Mouse (Mus musculus): ENCODE data around the gene Fscn1. TPM values are rescaled to one million over a fixed set of nuclear protein-coding genes. Genes with fewer than 3 reads are reported as not detected.

Fscn1 gene
- total RNA-seq (2021) = 100 to 1,000 TPM; 442 to 448 TPM

DNA sequence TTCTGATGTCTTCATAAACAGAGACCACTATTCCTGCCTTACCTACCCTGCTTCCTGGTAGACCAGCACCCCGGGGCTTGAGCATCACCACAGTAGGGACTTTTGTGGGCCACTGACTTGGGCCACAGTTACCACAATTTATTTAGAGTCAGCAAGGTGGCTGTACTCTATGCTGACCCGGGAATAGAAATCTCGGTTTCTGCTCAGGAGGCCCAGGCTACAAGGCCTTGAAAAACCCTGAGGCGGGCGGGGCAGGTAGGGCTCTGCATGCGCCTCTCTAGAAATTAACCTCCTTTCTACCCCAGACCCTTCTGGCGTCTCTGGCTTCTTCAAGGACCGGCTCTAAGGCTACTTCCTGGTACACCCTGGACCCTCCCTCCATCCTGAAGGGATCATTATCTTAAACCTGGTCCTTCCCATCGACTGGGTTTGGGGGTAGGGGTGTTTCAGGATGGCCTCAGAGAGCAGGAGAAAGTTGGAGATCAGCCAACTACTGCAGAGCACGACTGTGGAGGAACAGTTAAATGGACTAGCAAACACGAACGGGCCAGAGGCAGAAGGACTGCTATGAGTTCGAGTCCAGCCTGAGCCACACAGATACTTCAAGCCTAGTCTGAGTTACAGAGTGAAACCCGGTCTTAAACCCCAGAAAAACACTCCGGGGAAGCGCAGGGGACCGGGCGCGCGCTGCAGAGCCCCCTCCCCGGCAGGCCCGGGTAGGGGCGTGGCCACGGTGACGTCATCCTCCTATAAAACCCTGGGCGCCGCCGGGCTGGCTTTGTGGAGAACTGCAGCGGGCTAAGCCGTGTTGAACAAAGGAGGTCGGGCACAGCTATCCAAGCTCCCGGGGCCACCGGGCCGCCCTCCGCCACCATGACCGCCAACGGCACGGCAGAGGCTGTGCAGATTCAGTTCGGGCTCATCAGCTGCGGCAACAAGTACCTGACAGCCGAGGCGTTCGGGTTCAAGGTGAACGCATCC is at the start of gene Fscn1:
Gene Fscn1 (plus strand): TSS at position 768 of the 981 bp plus-strand sequence.
- peak; percentile 93 to 94 for DNase-seq (ENCODE audit: extremely low spot score in 1 of 2, low spot score in 2 of 2)
- intact Hi-C loops (cut with DNase I) = loop anchor here (5.0 kb wide), 1 partner anchor 53 kb away; the partner anchor contains the start of gene Actb

DNA sequence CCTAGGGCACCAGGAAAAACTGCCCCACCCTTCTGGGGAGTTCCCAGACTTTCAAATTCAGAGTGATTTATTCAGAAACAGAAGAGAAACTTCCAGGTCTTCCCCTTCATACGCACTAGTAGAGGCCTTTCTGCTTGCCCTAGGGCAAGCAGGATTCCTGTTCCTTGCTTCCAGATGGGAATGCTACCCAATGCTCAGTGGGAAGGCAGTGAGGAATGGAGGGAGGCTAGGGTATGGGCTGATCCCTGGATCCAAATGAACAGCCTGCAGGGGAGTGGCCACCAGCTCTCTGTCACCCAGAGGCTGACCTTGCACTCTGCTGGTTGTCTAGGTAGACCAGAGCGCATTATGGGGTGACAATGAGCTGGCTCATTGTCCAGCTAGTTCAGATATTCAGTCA is 48.5 kb upstream of the Fscn1 start:
- peak in 1 of 2 experiments; percentile 13 for DNase-seq (ENCODE audit: extremely low spot score in 1 of 2, low spot score in 2 of 2)
- intact Hi-C loops (cut with DNase I) = no loop called here

DNA sequence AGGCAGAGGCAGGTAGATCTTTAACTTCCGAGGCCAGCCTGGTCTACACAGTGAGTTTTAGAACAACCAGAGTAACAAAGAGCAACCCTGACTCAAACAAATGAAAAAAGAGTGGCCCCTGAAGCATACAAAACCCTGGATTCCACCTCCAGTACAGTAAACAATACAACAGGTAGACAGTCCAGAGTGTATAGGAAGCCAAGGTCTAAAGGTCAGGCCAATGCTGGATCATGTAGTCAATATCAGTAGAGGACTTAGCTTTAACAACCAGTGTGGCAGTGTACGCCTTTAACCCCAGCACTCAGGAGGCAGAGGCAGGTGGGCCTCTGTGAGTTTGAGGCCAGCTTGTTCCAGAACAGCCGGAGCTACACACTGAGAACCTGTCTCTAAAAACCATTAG is 47.8 kb upstream of the Fscn1 start:
- no peak for DNase-seq (ENCODE audit: extremely low spot score in 1 of 2, low spot score in 2 of 2)
- intact Hi-C loops (cut with DNase I) = no loop called here

DNA sequence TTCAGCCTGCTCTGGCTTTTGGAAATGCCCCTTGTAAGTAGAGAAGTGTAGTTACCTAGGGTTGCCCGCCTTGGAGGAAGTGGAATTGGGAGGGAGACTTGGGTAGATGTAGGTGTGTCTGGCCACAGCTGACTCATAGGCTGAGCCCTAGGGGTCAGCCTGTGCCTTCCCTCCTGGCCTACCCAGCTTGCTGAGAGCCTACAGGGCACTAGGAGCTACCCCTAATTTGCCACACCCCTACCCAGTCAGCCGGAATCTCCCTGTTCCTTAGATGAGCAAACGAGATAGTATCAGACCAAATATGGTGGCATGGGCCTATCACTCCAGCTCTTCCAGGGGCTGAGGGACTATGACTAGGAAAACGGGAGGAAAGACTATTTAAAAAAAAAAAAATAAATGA is 47.4 kb upstream of the Fscn1 start:
- intact Hi-C loops (cut with DNase I) = no loop called here

DNA sequence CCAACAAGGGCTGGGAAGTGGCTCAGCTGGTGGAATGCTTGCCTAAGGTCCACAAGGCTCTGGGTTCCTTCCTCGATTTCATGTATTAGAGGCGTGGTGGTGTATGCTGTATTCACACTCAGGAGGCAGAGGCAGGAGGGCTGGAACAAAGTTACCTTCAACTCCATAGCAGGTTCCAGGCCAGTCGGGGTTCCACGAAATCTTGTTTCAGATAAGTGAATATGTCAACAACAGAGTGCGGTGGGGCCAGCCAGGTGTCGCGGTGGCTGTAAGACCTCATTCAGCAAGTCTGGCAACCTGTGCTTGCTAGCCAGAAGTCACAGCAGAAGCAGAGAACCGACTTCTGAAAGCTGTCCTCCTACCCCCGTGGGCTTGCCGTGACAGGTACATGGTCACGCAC is 44.9 kb upstream of the Fscn1 start:
- no peak for DNase-seq (ENCODE audit: extremely low spot score in 1 of 2, low spot score in 2 of 2)
- intact Hi-C loops (cut with DNase I) = no loop called here

More for the DNA sequence above, 47.4 kb upstream of the Fscn1 start:
- DNase-seq (ENCODE audit: extremely low spot score in 1 of 2, low spot score in 2 of 2) = peak in 1 of 2 experiments; percentile 11

DNA sequence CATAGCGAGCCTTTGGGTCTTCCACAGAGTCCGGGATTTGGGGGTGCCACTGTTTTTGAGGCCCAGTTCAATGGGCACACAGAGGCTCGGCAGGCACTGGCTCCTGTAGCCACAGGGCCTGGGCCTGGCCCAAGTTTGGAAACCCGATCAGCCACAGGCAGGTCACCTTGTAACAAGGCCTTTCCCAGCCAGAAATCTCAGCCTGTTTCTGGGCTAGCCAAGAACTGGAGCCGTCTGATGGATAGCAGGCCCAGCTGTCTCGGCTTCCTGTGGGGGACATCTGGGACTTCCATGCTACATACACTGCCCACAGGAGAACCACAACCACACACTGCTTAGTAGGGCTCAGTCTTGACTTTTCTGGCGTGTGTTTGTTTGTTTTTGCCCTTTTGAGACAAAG is 43.5 kb upstream of the Fscn1 start:
- intact Hi-C loops (cut with DNase I) = no loop called here

DNA sequence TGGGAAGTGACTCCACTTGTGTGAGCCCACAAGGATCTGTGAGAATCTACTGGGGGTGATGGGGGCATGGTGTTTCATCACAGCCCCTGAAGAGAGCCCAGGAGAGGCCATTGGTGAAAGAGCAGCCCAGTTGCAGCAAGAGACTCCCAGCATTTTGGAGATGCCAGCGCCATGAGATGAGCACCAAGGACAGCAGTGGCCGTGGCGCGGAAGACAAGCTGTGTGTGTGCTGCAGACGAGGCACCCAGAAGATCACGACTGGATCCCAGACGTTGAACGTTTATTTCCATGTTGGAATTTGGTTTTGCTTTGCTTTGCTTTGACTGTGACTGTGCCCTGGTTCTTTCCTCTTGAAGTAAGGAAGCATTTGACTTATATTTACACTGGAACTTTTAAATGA is 42.7 kb upstream of the Fscn1 start:
- intact Hi-C loops (cut with DNase I) = no loop called here
- DNase-seq (ENCODE audit: extremely low spot score in 1 of 2, low spot score in 2 of 2) = no peak

More for the DNA sequence above, 43.5 kb upstream of the Fscn1 start:
- DNase-seq (ENCODE audit: extremely low spot score in 1 of 2, low spot score in 2 of 2) = no peak

DNA sequence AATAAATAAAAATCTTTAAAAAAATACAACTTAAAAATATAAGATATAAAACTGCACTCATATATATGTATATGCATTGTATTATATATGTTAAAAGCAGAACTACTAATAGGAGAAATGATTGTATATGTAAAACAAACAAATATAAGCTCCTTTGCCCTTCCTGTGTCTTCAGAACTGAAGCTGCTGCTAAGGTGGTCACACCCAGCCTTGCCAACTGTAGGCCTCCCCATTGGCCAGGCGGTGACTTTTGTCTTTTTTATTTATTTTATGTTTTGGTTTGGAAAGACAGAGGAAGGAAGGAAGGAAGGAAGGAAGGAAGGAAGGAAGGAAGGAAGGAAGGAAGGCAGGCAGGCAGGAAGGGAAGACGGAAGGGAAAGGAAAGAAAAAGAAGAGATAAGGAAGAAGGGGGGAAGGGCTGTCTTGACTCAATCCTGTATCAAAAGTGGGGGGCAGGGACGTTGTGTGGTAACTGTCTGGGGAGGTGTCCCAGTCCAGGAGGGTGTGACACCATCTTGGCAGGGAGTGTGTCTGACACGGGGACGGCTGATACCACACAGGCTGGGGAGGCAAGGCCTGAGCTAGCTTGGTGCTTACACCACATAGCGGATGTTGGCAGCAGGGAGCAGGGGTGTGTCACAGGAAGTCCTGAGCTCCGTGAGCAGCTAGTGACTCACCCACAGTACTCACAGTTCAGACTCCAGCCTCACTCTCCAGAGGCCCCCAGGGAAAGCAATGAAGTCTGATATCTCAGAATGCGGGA is 39.7 kb upstream of the Fscn1 start:
- DNase-seq (ENCODE audit: extremely low spot score in 1 of 2, low spot score in 2 of 2) = peak in 1 of 2 experiments; percentile 82
- intact Hi-C loops (cut with DNase I) = no loop called here

DNA sequence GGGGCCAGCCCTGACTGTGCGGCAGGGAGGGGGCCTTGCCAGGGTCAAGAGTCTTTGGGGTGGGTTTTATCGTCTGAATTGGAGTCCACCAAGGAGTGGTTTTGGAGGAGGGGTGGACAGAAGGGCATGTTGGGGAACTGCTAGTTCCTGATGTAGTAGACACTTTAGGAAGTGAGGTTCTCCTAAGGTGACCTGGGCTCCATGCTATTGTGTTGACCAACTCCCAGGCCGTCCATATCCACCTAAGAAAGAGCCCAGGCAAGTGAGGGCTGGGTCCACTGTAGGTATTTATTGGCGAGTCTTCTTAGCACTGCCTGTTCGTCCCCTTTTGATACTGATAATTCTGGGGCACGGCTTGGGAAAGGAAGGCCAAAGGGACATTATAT is 39.1 kb upstream of the Fscn1 start:
- intact Hi-C loops (cut with DNase I) = no loop called here
- DNase-seq (ENCODE audit: extremely low spot score in 1 of 2, low spot score in 2 of 2) = no peak

DNA sequence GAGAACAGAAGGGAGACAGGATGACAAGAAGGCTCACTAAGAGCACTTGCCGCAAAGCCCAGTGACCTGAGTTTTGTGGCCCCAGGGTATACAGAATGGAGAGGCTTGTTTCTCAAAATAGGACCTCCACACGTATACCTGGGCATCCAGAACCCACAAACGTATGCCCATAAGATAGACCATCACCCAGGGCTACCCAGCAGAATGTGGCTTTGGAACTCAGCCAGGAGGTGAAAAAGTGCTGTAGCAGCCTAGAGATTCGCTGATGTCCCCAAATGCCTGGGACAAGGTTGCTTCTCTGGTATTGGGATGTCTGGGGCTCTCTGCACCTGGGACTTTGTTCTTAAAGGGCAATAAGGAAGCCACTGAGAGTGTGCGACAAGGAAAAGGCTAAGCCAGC is 37.9 kb upstream of the Fscn1 start:
- no peak for DNase-seq (ENCODE audit: extremely low spot score in 1 of 2, low spot score in 2 of 2)
- intact Hi-C loops (cut with DNase I) = no loop called here

DNA sequence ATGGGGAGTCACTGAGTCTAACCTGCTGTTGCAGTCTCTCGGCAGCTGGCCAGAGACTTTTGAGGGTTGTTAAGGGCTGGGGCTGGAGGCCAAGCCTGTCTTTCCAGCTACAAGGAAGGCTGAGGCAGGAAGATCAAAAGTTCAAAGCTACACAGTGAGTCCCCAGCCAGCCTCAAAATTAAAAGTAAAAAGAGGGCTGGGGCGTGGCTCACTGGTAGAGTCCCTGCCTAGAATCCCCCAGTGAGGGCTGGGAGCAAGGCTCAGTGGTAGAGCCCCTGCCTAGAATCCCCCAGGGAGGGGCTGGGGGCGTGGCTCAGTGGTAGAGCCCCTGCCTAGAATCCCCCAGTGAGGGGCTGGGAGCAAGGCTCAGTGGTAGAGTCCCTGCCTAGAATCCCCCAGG is 36.4 kb upstream of the Fscn1 start:
- intact Hi-C loops (cut with DNase I) = no loop called here
- DNase-seq (ENCODE audit: extremely low spot score in 1 of 2, low spot score in 2 of 2) = no peak

DNA sequence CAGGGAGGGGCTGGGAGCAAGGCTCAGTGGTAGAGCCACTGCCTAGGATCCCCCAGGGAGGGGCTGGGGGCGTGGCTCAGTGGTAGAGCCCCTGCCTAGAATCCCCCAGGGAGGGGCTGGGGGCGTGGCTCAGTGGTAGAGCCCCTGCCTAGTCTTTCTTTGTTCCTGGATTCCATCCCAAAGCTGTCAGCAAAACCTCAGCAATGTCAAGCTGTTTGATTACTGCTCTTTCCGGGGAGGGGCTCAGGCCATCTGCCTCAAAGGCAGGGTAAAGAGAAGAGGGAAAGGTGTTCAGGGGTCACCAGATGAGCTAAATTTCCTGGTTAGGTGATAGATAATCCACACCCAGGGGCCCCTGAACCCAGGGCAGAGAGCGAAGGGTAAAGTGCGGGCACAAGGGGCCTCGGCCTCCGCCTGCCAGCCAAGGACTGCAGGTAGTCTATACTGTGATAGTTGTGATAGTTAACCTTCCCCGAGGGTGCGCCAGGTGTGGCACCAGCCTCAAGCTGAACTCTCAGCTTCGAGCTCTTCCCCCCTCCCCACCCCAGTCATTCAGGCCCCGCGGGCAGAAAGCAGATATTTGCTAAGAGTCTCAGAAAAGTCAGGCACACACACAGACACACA is 35.7 kb upstream of the Fscn1 start:
- intact Hi-C loops (cut with DNase I) = no loop called here

DNA sequence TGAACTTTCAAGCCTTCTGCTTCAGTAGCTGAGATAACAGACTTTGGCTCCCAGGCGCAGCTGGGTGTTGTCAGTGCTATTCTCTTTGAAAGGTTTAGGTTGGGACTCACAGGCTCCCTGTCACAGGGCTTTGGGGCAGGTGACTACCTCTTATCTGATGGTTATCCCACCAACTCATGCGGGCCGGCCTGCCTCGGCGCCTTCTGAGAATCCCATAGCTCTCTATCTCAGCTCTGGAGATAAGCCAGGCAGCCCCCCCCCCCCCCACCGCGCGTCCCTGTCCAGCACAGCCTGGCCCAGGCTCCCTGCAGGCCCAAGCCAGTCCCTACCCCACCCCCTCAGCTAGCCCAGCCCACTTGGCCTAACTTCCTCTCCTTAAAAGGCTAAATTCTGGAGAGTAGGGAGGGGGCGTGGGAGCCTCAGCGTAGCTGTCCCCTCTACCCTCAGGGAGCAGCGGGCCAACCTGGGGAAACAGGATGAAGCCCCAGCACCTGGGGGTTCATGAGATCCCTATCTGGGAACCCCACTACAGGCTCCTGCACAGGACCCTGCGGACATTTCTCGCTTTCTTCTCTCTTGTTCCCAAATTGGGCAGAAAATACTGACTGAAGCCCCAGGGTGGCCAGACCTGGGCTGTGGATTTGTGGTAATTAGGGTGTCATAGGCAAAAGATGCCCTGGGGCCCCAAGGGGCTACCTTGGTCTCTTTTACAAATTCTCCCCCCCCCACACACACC is 33.8 kb upstream of the Fscn1 start:
- intact Hi-C loops (cut with DNase I) = no loop called here
- DNase-seq (ENCODE audit: extremely low spot score in 1 of 2, low spot score in 2 of 2) = peak in 1 of 2 experiments; percentile 88

More for the DNA sequence above, 35.7 kb upstream of the Fscn1 start:
- DNase-seq (ENCODE audit: extremely low spot score in 1 of 2, low spot score in 2 of 2) = no peak

DNA sequence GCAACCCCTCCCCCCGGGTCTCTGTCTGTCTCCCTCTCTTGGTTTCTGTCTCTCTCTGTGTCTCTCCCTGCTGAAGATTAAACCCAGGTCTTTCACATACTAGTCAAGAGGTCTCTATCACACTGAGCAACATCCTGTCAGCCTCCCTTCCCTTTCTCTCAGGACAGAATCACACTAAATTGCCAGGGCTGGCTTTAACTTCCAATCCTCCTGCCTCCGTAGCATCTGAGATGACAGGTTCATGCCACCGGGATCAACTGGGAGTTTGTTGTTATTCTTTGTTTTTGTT is 33.3 kb upstream of the Fscn1 start:
- intact Hi-C loops (cut with DNase I) = no loop called here

DNA sequence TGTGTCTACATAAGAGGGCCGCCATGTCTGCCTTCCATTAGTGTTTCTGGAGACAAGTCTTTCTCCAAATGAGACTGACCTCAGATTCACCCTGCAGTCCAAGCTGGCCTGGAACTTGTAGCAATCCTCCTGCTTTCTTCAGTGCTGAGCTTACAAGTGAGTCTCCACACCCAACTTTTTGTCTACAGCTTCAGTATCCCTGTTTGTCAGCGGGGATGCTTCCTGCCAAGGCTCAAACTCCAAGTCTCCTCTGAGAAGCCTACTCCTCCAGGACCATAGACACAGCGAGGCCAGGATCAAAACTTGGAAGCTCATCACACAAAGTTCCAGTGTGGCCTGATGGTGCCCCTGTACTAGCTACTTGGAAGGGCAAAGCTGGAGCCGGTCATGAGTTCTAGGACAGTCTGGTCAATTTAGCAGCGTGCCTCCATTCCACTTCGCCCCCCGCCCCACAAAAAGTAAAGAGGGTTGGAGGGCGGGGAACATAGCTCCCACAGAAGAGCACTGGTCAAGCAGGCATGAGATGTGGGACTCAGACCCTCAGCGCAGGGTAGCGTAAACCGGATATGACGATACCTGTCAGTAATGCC is 32.7 kb upstream of the Fscn1 start:
- DNase-seq (ENCODE audit: extremely low spot score in 1 of 2, low spot score in 2 of 2) = no peak
- intact Hi-C loops (cut with DNase I) = no loop called here

More for the DNA sequence above, 33.3 kb upstream of the Fscn1 start:
- DNase-seq (ENCODE audit: extremely low spot score in 1 of 2, low spot score in 2 of 2) = no peak

DNA sequence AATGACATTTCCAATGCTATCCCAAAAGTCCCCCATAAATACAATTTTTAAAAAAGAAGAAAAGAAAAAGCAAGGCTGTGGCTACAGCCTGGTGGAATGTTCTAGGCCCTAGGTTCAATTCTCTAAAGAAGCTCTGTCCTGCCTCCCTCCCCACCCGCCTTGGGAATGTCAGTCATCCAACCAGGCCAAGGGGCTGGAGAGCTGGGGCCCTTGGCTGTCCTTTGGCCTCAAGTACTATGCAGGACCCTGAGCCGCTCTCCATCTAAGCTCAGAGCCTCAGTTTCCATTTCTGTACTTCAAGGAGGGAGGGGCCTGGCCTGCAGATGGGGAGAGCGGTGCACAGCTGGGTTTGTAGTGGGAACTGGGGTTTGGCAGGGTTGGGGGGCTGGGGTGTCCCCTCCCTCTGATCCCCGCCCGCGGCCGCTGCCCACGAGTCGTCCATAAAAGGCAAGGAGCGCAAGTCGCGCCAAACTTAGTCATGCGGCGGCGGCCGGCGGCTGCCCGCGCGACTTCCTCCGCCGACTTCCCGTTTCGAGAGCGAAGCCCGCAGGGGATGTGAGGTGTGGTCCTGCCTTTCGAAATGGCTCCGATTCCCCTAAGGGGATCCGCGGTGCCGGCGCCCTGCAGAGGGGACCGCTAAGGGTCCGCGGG is 31.3 kb upstream of the Fscn1 start:
- intact Hi-C loops (cut with DNase I) = no loop called here
- DNase-seq (ENCODE audit: extremely low spot score in 1 of 2, low spot score in 2 of 2) = peak; percentile 52 to 89

DNA sequence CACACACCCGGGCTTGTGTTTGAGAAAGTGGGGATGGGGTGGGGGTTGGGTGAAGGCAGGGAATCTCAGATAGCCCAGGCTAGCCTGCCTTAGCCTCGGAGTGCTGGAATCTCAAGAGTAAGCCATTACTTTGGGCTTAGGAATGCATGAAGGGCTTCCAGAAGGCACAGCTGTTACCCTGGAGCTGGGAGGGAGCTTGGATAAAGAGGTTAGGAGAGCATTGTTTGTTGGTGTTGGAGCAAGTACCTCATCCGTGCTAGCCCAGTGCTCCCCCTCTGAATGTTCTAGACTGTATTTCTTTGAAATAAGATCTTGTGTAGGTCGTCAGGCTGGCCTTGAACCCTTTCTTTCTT is 30.8 kb upstream of the Fscn1 start:
- no peak for DNase-seq (ENCODE audit: extremely low spot score in 1 of 2, low spot score in 2 of 2)
- intact Hi-C loops (cut with DNase I) = no loop called here

DNA sequence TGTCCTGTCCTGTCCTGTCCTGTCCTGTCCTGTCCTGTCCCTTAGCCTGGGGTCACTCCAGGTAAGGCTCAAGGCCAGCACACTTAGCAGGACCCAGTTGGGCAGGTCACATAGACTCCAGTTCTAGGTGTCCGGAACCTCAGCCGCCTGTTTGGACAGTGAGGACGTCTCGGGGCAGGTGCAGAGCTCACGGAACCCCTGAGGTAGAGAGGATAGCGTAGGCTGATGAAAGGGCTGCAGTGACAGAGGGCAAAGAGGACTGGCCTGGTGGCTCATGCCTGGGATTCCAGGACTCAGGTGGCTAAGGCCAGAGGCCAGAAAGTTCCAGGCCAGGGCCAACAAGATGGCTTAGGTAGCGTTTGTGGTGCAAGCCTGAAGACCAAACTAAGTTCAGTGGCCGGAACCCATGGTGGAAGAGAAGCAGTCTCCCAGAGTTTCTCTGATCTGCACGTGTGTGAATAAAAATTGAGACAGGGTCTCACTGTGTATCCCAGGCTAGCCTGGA is 28.9 kb upstream of the Fscn1 start:
- DNase-seq (ENCODE audit: extremely low spot score in 1 of 2, low spot score in 2 of 2) = no peak
- intact Hi-C loops (cut with DNase I) = no loop called here

Data from left cerebral cortex, postnatal 10 days (tissue).